Mouse (Mus musculus) megakaryocyte, adult 5-6 weeks (primary cell): Measurements from ENCODE around the gene Cbx7. TPM values are rescaled to one million over a fixed set of nuclear protein-coding genes. Genes with fewer than 3 reads are reported as not detected.
"Not testable (repeated sequence)": the region's sequence is repeated elsewhere in the genome, so short reads cannot be mapped to it uniquely, and the experiment has no call there.

Experiments used
- ATAC-seq: 2 replicates; pipeline ENCODE4 v1.8.0; 2016; ENCODE audit warnings: mild to moderate bottlenecking, inconsistent platforms; ENCODE audit not compliant: poor library complexity, severe bottlenecking
- total RNA-seq, 2 experiments: library from RNA; stranded (forward) in 1 of 2; stranded (reverse) in 1 of 2; fragments of 153-499, 151-499 nt in 1 of 2; fragments of 221-1000, 200-1000 nt in 1 of 2; gene quantifications; 2 replicates each; pipeline versions ENCODE4 v1.2.3 to v1.2.4; 2015 to 2017

Gene Cbx7
- total RNA-seq, 2 experiments from 2014 or later, result 3.9 to 5.5 TPM

DNA sequence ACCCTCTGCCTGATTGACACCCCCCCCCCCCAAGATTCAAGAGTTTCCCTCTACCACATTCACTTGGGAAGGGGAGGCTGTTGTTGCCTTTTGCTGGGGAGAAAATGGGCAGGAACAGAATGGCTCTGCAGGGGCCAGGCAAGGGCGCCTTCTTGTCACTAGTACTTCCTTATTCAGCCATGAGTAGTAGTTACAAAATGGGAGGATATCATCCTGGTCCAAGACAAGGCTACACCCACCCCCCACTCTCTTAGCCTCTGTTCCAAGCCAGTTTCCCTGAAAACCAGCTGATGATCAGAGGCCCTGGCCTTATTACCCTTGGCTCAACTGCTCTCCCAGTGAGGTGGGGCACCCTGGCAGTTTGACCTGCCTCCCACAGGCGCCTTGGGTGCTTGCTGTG, 42.2 kb downstream of the Cbx7 start:
- ATAC-seq, result no peak

DNA sequence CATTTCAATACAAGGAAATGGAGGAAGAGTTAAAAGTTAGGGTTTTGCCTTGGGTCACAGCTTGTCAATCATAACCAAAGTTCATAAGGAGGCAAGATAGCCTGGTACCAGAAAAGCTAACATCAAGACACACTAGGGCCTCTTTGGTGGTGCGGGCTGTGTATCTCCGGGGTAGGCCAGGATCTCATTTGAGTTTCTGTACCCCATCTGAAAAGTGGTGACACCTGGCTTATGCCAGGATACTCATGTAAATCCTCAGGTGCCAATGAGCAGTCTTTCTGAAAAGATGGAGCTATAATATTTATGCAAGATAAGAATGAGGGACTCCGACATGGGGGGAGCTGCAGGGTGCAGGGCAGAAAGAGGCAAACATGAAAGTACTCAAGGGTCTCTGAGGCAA, 42.6 kb downstream of the Cbx7 start:
- no peak for ATAC-seq

DNA sequence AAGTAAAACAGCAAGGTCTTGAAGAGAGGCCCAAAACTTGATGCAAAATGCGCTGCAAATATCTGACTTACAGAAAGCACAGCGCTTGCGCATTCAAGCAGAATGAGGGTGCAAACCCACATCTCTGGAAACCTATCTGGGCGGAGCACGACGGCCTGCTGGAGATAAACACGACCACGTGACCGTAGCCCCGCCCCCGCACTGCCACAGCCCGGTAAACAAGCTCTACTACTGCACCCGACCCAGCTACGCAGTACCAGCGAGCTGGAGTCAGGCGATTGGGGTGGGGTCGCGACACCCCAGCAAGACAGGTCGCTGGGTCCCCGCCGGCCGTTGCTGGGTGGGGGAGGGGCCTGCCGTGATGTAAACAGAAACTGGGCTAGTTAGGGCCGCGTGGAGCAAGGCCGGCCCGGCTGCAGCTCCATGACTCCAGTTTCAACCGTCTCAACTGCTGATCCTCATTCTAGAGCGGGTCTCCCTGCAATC, 43.2 kb downstream of the Cbx7 start:
- ATAC-seq, result peak; percentile 86

DNA sequence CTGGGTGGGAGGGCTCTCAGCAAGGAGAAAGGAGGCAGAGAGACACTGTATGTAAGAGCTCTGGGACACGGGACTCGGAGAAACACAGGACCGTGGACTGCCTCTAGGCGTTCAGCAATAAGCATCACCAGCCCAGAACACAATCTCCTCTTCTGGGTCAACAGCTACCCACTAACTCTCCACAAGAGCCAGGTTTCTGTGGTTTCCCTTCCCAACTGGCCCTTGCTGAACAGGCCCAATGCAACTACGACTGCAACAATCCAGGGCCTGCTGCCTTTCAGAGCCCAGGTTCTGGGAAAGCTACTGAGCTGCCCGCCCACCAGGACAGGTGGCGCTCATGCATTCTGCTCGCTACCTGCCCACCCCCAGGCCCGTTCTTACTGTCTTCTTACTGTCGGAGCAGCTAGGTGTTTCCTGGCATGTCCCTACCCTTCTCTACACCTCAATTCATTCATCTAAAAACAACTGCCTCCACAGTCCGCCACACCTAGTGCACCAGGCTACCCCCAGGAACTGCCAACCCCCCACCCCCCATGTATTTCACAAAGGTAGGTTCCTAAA, 44.0 kb downstream of the Cbx7 start:
- no peak for ATAC-seq

DNA sequence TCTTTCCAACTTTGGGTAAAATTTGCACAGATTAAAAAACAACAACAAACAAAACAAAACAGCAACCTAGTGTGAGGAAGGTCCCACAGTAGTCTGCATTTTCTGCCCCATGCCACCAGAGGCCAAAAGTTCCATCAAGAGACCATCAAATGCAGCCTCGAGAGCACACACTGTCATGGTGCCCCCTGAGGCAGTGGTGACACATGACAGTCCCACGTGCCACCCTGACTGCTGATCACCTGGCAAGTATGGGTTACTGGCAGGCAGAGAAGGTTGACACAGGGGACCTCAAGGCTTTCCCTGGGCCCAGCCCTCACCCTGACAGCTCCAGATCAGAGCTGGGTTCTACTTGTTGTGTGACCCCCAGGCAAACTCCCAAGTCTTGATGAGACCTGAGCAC, 51.1 kb downstream of the Cbx7 start:
- no peak for ATAC-seq

DNA sequence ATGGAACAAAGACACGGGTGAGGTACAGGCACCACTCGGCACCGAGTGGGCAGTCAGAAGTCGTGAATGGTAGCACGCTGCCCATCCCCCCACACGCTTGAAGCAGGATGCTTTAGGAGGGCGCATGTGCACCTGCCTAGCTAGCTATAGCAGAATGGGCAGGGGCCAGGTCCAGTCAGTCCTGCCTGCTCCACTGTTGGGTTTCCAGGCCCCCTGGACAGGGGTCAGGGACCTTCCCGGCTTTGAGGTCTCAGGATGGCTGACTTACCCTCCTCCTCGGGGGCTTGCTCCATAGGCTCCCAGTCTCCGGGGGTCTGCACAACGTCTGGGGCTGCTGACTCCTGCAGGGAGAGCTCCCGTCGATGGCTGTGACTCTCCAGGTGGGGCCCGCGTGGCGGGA, 52.4 kb downstream of the Cbx7 start:
- no peak for ATAC-seq

DNA sequence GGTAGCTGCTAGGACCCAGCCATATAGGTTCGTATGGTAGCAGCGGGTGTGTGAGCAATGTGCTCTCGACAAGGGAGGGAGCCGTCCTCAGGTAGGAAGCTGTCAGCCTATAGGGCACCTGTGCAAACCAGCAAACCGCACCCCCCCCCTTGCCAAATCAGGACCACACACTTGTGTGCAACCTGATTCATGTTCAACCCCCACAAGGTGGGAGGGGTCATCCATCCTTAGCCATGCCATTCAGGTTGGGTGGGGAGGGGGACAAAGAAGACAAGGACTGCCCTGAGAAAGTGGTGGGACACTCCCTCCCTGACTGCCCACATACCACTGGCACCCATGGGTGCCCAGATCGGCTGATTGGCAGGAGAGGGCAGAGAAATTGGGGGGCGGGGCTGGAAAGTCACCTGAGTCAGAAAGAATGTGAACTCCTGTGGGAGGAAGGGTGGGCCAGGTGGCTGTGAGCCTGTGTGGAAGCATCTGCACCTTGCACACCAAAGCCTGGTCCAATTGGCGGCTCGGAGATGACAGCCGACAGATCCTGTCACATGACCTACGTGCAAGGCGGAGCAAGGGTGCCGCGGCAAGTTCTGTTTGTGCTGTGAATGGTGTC, 53.7 kb downstream of the Cbx7 start:
- ATAC-seq, result no peak

DNA sequence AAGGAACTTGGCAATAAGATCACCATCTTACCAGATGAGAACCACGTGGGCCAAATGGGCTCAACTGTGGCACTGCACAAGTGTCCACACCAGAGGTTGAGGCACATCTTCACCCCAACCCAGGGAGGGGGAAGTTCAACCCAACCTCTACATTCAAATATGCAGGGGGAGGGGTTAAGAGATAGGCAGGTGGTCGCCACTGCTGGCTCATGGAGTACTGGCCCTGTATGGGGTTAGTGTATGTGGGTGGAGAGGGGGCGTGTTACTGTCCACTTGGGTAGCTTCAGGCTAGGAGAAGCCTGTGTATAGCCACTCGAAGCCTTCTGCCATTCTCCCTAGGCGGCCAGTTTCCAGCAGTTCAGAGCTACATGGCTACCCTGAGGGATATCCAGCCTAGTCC, 54.8 kb downstream of the Cbx7 start:
- ATAC-seq, result no peak

DNA sequence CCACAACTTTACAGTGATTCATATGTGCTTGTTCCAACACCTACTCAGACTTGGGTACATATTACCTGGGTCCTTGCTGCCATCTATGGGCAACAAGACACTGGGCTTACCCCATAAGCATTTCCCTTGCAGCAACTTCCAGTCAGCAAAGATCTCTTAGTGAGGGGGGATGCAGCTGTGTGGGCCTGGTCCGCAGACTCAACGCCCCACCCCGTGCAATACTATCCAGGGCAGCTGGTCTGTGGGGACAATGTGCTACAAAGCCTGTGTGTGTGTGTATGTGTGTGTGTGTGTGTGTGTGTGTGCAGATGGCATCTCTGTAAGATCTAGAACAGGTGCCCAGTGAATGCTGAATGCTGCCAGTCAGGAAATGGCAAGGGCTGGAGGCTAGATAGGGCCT, 56.6 kb downstream of the Cbx7 start:
- no peak for ATAC-seq

DNA sequence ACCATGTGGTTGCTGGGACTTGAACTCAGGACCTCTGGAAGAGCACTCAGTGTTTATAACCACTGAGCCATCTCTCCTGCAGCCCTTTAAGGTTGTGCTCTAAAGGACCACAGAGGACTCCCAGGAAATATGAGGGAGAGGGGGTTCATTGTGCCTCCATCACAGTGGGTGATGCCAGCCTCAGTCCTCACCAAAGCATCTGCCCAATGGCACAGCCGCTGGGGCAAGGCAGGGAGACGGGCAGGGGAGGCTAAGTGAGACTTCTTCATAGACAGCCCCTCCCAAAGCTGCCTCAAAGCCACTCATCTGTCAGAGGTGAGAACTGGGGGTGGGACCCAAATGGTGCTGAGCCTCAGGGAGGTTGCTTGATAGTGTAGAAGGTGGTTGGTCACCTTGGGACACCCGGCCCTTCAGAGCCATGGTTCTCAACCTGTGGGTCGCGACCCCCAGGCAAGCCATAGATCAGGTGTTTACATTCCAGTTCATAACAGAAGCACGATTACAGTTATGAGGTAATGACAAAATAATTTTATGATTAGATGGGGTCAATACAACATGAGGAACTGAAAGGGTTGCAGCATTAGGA, 57.1 kb downstream of the Cbx7 start:
- no peak for ATAC-seq

DNA sequence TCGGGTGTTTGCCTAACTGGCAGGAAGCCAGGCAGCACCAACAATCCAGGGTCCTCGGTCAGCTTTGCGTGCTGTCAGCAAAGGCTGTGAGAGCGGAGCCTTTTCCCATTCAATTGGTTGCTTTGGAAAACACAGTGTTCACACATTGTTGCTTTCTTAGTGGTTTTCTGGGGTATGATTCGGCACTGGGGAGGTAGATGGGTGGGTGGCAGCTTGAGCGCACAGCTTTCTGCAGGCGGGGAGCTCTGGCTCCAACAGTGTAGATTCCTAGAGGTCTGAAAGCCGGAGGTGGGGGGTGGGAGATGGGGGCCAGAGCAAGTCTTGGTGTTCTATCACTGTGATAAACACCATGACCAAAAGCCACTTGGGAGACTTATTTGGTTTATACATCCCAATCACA, 59.6 kb downstream of the Cbx7 start:
- ATAC-seq, result no peak

DNA sequence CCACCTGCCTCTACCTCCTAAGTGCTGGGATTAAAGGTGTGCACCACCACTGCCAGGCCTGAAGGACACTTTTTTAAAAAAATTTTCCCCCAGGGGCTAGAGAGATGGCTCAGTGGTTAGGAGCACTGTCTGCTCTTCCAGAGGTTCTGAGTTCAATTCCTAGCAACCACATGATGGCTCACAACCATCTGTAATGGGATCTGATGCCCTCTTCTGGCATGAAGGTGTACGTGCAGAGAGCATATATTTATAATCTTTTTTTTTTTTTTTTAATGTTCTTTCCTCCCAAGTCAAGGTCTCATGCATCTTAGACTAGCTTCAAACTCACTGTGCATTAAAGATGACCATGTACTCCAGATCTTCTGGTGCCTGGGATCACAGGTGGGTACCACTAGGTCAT, 60.1 kb downstream of the Cbx7 start:
- not testable (repeated sequence) for ATAC-seq

DNA sequence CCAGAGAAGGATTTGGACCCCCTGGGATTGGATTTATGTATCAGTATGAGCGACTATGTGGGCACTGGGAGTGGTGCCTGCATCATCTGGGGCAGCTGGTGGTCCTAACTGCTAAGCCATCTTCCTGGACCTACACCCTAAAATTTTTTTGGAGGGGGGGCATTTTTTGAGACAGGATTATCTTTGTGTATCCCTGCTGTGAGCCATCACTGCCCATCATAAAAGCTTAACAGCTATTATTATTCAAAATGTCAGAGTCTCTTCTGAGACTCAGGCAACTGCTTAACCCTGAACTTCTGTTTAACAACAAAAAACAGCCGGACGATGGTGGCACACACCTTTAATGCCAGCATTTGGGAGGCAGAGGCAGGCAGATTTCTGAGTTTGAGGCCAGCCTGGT, 61.9 kb downstream of the Cbx7 start:
- not testable (repeated sequence) for ATAC-seq

DNA sequence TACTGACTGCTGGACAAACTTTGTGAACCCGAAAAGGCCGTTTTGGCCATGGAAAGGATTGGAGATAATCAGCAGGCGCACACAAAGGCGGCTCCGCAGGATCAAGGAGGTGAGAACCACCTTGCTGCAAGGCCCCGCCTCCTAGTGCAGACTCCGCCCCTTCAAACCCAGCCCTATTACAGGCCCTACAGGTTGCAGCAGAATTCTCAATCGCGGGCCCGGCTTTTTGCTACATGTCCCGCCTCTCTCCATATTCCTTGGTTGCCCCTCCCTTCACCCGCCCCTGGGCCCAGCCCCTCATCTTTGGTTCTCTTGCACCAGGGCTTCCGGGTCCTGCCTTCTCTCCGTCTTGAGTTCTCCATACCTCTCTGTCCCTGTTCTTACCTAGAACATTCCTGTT, 64.1 kb downstream of the Cbx7 start:
- ATAC-seq, result no peak

DNA sequence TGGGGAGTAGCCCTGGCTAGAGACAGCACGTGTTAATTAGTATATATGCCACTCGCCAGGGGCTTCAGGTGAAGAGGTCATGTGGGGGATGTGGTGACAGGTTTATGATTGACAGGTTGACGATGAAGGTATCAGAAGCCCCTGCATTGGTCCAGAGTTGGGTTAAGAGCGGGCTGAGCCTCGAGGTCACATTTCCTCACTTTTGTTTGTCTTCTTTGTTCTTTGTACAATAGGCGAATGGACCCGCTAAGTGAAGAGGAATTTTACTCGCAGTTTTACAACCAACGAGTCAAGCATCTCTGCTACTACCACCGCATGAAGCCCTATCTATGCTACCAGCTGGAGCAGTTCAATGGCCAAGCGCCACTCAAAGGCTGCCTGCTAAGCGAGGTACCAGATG, 65.7 kb downstream of the Cbx7 start:
- no peak for ATAC-seq

DNA sequence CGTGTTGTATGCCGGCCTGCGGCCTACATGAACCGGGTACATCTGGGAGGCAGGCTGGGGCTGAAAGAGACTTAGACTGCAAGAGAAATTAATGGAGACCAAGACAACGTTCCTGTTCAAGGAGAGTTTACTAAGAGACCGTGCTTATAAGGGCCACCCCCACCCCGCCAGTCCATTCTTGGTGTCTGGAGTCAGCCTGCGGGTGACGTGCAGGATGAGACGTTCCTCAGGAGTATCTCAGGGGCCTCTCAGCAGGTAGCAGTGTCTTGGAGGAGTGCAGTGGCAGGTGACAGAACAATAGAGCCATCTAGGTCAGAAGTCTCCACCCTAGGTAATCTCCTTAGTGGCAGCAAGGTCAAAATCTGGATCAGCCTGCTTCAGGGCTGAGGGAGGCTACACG, 66.2 kb downstream of the Cbx7 start:
- not testable (repeated sequence) for ATAC-seq

DNA sequence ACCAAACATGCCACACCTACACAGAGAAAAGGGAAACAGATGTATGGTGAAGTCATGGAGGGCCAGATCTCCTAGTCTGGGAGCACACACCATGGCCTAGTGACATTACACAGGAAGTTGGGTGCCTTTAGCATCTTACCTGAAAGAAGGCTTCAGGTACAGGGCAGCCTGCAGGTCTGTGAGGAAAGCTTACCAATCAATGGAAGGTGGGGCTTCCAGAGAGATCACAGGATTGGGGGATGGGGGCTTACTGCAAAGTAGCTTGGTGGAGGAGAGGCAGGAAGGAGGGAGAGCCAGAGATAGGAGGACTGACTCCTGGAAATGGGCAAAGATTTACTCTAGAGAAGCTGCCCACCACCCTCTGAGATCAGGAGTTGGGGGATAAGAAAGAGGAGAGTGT, 67.0 kb downstream of the Cbx7 start:
- no peak for ATAC-seq

DNA sequence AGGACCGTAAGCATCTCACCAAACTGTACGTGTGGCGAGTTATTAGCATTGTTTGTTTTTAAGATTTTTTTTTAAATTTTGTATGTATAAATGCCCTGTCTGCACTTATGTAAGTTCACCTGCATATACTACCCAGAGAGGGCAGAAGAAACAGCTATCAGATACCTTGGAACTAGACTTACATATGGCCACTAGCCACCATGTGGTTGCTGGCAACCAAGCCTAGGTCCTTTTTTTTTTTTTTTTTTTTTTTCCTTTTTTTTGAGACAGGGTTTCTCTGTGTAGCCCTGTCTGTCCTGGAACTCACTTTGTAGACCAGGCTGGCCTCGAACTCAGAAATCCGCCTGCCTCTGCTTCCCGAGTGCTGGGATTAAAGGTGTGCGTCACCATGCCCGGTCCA, 67.8 kb downstream of the Cbx7 start:
- not testable (repeated sequence) for ATAC-seq

DNA sequence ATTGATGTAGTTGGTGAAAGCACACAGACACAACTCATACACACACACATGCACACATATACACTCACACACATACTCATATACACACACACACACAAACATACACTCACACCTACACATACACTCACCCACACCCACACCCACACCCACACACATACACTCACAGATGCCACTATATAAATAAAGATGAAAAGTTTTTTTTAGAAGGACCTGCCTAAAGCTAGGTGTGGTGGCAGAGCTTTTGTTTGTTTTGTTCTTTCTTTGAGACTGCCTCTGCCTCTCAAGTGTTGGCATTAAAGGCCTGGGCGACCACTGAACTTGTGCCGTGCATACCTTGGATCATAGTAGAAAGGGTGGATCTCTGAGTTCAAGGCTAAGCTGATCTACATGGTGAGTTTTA, 69.5 kb downstream of the Cbx7 start:
- ATAC-seq, result no peak

DNA sequence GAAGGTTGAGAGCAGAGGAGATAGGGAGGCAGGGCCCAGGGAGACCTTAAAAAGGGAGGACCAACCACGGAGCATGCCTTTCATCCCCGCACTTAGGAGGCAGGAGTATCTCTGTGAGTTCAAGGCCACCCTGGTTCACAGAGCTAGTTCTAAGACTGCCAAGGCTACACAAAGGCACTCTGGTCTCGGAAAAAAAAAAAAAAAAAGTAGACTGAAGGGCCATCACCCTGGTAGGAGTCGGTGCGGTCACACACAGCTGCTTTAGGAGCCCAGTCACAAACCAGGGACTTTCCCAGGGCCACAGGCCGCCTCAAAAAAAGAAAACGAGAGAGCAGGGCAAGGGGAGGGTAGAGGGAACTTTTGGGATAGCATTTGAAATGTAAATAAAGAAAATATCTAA, 70.2 kb downstream of the Cbx7 start:
- no peak for ATAC-seq

DNA sequence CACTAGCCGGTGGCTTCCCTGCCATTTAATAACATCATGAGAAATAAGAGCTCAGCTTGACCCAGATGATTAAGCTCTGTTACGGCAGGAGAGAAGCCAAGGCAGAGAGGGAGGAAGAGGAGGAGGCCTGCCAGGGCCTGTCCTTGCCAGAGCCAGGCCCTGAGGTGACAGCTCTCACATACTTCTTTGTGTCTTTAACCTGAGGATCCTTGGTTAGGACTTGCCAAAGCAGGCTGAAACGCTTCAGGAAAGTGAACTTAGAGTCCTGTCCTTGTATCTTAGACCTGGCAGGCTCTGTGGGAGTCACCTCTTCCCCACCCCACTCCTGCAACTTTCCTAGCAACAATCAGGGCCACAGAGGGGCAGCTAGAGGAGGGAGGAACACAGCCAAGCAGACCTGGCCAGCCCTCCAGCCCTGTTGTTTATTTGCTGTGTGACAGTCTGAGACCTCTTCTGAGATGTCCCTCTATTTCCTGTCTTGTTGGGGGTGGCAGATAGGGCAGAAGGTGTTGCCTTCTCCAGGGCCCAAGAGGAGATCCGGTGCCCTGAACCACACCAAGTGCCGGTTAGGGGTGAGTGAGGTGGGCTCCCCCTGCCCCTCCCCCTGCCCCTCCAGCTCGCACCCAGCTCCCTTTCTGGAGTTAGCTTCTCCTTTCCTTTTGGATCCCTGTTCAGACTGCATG, 71.0 kb downstream of the Cbx7 start:
- ATAC-seq, result no peak

DNA sequence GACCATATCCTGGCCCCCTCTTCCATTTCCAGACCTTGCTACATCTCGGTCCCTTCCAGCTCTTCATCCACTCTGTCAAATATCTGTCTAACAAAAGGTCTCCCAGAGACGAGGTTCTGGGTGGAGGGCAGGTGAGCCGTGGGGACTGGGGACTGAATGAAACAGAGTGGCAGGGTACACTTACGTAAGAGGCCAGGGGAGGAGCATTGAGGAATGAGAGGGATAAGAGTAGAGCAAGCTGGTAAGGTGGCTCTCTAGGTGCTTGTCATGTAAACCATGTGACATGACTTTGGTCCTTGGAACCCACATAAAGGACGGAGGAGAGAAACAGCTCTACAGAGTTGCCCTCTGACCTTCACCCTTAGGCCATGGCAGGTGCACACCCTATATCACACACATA, 71.9 kb downstream of the Cbx7 start:
- ATAC-seq, result no peak
